Mouse (Mus musculus) spleen, embryonic (tissue): ENCODE data around the gene Rps6ka4.

Experiments used
- CTCF ChIA-PET: fragments of 350-600 bp; sonication (Branson Sonifier 250); formaldehyde crosslinking; loops from one replicate; lab custom pipeline; 2022; lab: Charles Lee

Gene Rps6ka4

GRCm38 (mm10) chr19:6852393-6853305 is 12.2 kb upstream of the Rps6ka4 start:
- CTCF ChIA-PET, result no interaction called here

DNA sequence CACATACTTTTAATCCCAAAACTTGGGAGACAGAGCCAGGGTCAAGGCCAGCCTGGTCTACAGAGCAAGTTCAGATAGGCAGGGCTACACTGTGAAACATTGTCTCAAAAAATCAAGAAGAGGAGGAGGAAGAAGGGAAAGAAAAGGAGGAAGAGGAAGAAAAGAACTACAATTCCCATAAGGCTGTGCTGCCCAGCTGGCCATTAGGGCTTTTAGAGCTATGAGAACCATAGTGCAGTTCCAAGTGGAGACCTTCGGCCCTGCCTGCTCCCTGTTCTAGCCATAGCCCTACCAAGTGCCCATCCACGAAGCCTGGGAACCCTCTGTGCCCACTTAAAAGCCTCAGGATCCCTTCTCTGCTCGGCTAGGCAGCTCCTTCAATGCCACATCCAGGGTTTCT is 11.1 kb upstream of the Rps6ka4 start:
- CTCF ChIA-PET, result interaction anchor here (0.6 kb wide), 1 partner anchor 355 kb away, joined by 4 read pairs; no protein-coding TSS in a partner anchor

GRCm38 (mm10) chr19:6849506-6850068 is 9.2 kb upstream of the Rps6ka4 start:
- CTCF ChIA-PET, result no interaction called here

- CTCF ChIA-PET, result no interaction called here
Observed at GRCm38 (mm10) chr19:6847841-6848517, 7.5 kb upstream of the Rps6ka4 start.

DNA sequence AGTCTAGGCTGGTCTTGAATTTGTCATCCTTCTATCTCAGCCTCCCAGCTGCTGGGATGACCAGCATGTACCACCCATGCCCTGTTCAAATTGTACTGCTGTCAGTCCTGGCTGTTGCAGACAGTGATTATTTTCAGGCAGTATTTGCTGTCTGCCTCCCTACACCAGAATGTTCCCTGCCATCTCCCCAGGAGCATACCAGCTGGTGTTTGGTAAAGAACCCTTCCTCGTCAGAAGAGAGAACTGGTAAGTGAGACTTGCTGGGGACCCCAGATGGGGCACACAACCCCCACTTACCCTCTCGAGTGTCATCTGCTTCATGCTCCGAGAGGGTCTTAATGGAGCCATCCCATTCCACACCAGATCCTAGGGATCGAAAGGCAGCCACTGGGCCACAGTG is 5.6 kb upstream of the Rps6ka4 start:
- CTCF ChIA-PET, result no interaction called here

DNA sequence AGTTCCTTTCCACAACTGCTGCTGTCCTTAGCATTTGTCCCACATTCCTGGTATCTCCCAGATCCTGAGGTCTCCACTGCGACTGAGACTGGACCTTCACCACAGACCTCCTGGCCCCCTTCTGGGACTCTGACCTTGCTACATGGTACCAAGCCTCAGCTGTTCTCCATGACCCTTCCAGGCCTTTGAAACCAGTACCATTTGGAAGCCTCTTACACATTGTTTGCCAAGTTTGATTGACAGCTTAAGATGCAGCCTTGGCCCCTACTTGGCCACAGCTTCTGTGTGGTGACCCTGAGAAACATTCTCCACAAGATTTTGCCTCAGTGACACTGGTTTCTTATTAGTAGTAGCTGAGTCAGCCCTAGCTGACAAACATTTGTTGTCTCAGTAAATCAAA is 1.9 kb upstream of the Rps6ka4 start:
- CTCF ChIA-PET, result interaction anchor here (0.6 kb wide), 1 partner anchor 22 kb away, joined by 9 read pairs; no protein-coding TSS in a partner anchor

GRCm38 (mm10) chr19:6841292-6841597 is 809 bp upstream of the Rps6ka4 start:
- CTCF ChIA-PET, result no interaction called here

GRCm38 (mm10) chr19:6839615-6840474 is 591 bp downstream of the Rps6ka4 start:
- CTCF ChIA-PET, result interaction anchor here (0.5 to 0.6 kb wide), 2 partner anchors 18 to 1750 kb away, joined by 3 read pairs; partner anchors contain the start of gene Ccdc88b

- CTCF ChIA-PET, result no interaction called here
Observed at GRCm38 (mm10) chr19:6832363-6832762, 8.1 kb downstream of the Rps6ka4 start.

DNA sequence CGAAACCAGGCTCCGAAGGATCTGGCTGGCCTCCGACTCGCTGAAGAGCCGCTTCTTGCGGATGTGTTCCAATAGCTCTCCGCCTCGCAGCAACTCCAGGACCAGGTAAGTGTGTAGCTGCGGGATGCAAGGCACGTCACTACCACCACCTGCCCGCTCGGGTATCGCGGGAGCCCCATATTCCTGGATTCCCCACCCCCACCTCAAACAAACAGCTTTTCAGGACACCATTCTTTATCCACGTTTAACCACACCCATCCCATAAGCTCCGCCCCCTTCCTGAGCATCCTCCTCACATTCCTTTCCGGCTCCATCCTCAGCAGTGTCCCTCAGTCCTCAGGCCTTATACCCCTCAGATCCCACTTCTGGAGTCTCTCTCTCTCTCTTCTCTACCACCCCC is 9.1 kb downstream of the Rps6ka4 start:
- CTCF ChIA-PET, result interaction anchor here (0.6 kb wide), 1 partner anchor 279 kb away, joined by 4 read pairs; no protein-coding TSS in a partner anchor

DNA sequence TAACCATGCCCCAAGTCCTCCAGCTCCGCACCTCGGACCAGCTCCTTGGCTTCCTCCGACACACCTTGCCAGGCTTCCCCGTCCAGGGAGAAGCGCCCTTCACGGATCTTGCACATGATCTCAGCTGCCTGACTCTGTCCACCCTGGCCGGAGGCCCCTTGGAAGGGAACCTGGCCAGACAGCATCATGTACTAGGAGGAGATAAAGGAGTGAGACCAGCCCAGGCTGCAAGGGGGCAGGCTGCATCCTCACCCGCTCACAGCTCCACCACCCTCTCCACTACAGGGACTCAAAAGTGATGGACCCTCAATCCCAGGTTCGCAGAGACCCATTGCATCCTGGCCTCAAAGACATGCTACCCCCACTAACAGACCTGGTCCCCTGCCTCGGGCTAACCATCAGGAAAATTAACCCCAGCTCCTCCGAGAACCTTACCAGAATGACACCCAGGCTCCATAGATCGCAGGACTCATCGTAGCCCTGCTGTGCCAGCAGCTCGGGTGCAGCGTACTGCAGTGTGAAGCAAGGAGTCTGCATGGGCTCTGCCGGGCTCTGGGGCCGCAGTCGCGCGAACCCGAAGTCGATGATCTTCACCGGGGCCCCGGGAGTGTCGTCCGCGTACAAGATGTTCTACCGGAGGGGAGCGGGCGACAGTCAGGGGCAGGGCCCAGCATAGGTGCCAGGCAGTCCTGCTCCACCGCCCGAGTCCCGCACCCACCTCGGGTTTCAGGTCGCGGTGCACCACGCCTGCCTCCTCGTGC is 9.7 kb downstream of the Rps6ka4 start:
- CTCF ChIA-PET, result interaction anchor here (1.0 kb wide), 1 partner anchor 12 kb away, joined by 3 read pairs; no protein-coding TSS in a partner anchor

- CTCF ChIA-PET, result interaction anchor here (1.0 kb wide), 1 partner anchor 12 kb away, joined by 3 read pairs; no protein-coding TSS in a partner anchor
Observed at GRCm38 (mm10) chr19:6829870-6830555, 10.4 kb downstream of the Rps6ka4 start.

DNA sequence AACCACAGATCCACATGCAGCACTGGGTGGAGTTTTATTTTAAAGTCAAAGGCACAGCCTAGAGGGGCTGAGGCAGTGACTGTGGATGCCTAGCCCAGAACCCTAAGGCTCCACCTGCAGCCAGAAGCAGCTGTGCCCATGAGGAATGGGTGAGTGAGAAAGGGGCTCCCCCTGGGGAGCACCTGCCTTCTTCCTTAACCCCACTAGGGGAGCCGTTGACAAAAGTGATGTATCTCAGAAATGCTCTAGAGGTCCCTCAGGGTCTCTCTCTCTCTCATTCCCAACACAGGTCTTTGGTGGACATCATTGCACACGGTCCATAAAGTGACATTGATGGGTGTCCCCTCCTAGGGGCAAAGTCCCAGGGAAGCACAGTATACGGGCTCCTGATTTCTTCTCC is 11.4 kb downstream of the Rps6ka4 start:
- CTCF ChIA-PET, result no interaction called here

GRCm38 (mm10) chr19:6826601-6827000 is 13.8 kb downstream of the Rps6ka4 start:
- CTCF ChIA-PET, result no interaction called here

DNA sequence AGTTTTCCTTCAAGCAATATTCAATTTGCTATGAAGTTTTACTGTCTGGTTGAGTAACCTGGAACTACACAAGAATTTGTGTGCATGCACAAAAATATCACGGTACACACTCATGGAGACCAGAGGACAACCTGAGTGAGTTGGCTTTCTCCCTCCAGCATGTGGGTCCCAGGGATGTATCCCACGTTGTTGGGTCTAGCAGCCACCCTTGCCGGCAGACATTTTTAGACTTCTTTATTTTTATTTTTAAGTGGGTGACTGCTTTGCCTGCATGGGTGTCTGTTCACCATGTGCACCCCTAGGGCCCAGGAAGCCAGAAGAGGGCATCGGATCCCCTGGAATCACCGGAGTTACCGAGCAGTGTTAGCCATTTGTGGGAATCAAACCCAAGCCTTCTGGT is 15.1 kb downstream of the Rps6ka4 start:
- CTCF ChIA-PET, result no interaction called here

GRCm38 (mm10) chr19:6820538-6821195 is 19.8 kb downstream of the Rps6ka4 start:
- CTCF ChIA-PET, result interaction anchor here (0.7 kb wide), 1 partner anchor 22 kb away, joined by 9 read pairs; no protein-coding TSS in a partner anchor

GRCm38 (mm10) chr19:6819143-6819827 is 21.2 kb downstream of the Rps6ka4 start:
- CTCF ChIA-PET, result interaction anchor here (0.7 kb wide), 1 partner anchor 157 kb away, joined by 3 read pairs; no protein-coding TSS in a partner anchor

DNA sequence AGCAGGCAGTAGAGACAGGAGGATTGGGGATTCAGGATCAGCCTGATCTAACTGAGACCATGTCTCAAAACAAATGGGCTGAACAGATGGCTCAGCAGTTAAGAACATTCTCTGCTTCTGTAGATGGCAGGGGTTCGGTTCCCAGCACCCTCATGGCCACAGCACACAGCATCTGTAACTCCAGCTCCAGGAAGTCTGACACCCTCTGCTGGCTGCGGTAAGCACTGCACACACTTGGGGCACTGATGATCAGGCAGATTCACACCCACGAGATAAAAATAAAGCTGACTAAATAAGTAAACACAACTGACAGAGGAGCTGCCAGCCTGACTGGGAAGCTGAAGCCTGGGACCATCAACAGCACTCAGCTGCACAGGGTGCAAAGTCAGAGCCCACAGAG is 25.5 kb downstream of the Rps6ka4 start:
- CTCF ChIA-PET, result no interaction called here

- CTCF ChIA-PET, result no interaction called here
Observed at GRCm38 (mm10) chr19:6814366-6814765, 26.1 kb downstream of the Rps6ka4 start.
